Mouse (Mus musculus) midbrain, postnatal 0 days (tissue): ENCODE results near the gene Prss57. TPM values are rescaled to one million over a fixed set of nuclear protein-coding genes. Genes with fewer than 3 reads are reported as not detected.

ENCODE experiments used
- ATAC-seq: fragments of 200-750 bp; cut with Nextera tagmentation; 2 replicates; pipeline ENCODE4 v1.8.0; 2017; ENCODE audit warnings: moderate number of reproducible peaks, mild to moderate bottlenecking, moderate TSS enrichment, moderate library complexity; ENCODE audit not compliant: low FRiP score
- DNase-seq: peaks from one replicate; pipeline ENCODE4 v3.0.0-alpha.2; 2015; ENCODE audit warnings: low spot score
- H3K27ac ChIP-seq: fragments of 300-500 bp; sonication (generic); 2 replicates; pipeline ENCODE4 v1.5.1; 2014; ENCODE audit warnings: low read depth, mild to moderate bottlenecking, low read length, mixed read lengths
- H3K27me3 ChIP-seq: fragments of 300-500 bp; sonication (generic); 2 replicates; pipeline ENCODE4 v1.6.1; 2014; ENCODE audit warnings: low read length, control low read depth, mixed read lengths; ENCODE audit not compliant: insufficient read depth
- H3K36me3 ChIP-seq: fragments of 300-500 bp; sonication (generic); 2 replicates; pipeline ENCODE4 v1.6.1; 2014; ENCODE audit warnings: low read length, control low read depth, mixed read lengths; ENCODE audit not compliant: insufficient read depth
- H3K4me1 ChIP-seq: fragments of 300-500 bp; sonication (generic); 2 replicates; pipeline ENCODE4 v1.6.1; 2014; ENCODE audit warnings: mild to moderate bottlenecking, control low read depth, antibody characterized with exemption, low read length, mixed read lengths; ENCODE audit not compliant: insufficient read depth
- H3K4me2 ChIP-seq: fragments of 300-500 bp; sonication (generic); 2 replicates; pipeline ENCODE4 v1.6.1; 2014; ENCODE audit warnings: low read depth, mild to moderate bottlenecking, low read length, mixed read lengths; ENCODE audit not compliant: poor library complexity, severe bottlenecking
- H3K4me3 ChIP-seq: fragments of 300-500 bp; sonication (generic); 2 replicates; pipeline ENCODE4 v1.5.1; 2014; ENCODE audit warnings: low read depth, mild to moderate bottlenecking, low read length, moderate library complexity
- H3K9ac ChIP-seq: fragments of 300-500 bp; sonication (generic); replicated peaks from 2 replicates; pipeline ENCODE4 v1.6.1; 2014; ENCODE audit warnings: mild to moderate bottlenecking, low read length, moderate library complexity, mixed read lengths; ENCODE audit not compliant: poor library complexity, severe bottlenecking
- H3K9me3 ChIP-seq: fragments of 300-500 bp; sonication (generic); 2 replicates; pipeline ENCODE4 v1.6.1; 2016; ENCODE audit warnings: low read length, control low read depth
- CTCF ChIP-seq: IDR thresholded peaks from 2 replicates; pipeline ENCODE4 v1.5.1; 2016; ENCODE audit warnings: antibody characterized with exemption, mild to moderate bottlenecking
- WGBS: fragments of 180-500 bp; shearing (Covaris S2); extraction: QIAGEN DNeasy Blood & Tissue Kit; methylation state at CpG from one replicate; pipeline ENCODE4 v1.1.7; 2014; 5-methylcytosine and 5-hydroxymethylcytosine counted together
- polyA plus RNA-seq: library from polyadenylated mRNA; unstranded; fragments of >200 nt; fragmentation: Nextera tagmentation; extraction: Ambion mirVana; gene quantifications from 2 replicates; pipeline ENCODE4 v1.2.1, GENCODE M21; 2015
- total RNA-seq: library from RNA; depleted of rRNA; stranded (reverse); fragments of >200 nt; gene quantifications from 2 replicates; pipeline ENCODE4 v1.2.3, GENCODE M21; 2014

Prss57 gene
- total and polyA plus RNA-seq, 2 experiments from 2014 or later: 0.09 TPM; not detected in 1

- H3K27ac ChIP-seq: no peak within 1 kb of the TSS
- H3K4me1 ChIP-seq: no peaks in the 10 kb centered on the region; the same call in 1 of the 2 replicates
- DNase-seq (no peak), ATAC-seq (no peak)
- no peaks in the 10 kb centered on the region for H3K9me3 ChIP-seq
- no peaks in the 10 kb centered on the region for H3K36me3 ChIP-seq
- H3K9ac ChIP-seq: no peak within 1 kb of the TSS; the same call in 1 of the 2 replicates
- peaks cover 12% of the 10 kb centered on the region; the same call in 1 of the 2 replicates for H3K27me3 ChIP-seq
- WGBS: 2% methylated on average over 39 of the region's 39 CpGs
- no peak for TF ChIP-seq CTCF
- peak within 1 kb of the TSS; percentile 33 for H3K4me2 ChIP-seq
- peak within 1 kb of the TSS; percentile 16 for H3K4me3 ChIP-seq
These were observed 13.6 kb downstream of the Prss57 start, which contains the start of gene Fstl3 for GRCm38 (mm10) chr10:79777103-79777531. Gene Fstl3 (plus strand): TSS chr10:79777272.

DNA sequence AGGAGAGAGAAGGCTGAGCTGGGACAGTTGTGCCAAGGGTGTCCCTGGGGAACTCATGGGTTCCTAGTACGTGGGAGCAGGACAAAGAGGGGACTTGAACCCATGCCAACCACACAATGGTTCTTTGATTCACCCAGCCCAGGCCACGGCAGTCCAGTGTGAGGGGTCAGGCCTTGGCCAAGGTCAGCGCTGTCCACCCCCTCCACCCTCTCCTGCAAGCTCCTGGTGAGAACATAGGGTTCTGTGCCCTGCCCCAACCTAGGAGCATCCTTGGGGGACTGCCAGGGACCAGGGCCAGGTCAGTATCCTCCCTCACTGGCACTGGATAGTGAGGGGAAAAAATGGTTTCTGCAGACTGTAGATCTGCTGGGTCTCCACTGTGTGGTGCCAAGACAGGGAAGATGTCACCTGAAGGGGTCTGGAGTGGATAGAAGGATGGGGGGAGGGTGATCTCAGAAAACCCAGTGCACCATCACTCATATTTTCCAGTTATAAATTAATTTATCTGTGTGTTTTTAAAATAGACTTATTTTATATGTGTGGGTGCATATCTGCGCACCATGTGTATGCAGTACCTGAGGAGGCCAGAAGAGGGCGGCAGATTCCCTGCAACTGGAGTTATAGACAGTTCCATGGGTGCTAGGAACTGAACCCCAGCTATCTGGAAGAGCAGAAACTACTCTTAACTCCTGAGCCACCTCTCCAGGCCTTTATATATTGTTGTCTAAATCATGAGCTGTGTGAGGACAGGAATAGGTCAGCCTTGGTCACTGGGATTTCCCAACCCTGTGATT, 16.1 kb downstream of the Prss57 start:
- peaks cover 12% of the 10 kb centered on the region; the same call in 1 of the 2 replicates for H3K27me3 ChIP-seq
- no peaks in the 10 kb centered on the region for H3K9me3 ChIP-seq
- H3K9ac ChIP-seq: no peak overlapping the region
- H3K4me1 ChIP-seq: no peaks in the 10 kb centered on the region
- no peak overlapping the region for H3K4me3 ChIP-seq
- WGBS: 73% methylated on average over 5 of the region's 5 CpGs
- no peak overlapping the region for H3K4me2 ChIP-seq
- no peak overlapping the region for H3K27ac ChIP-seq
- DNase-seq (no peak), ATAC-seq (no peak)
- H3K36me3 ChIP-seq: no peaks in the 10 kb centered on the region
- TF ChIP-seq CTCF: peak; percentile 47

GRCm38 (mm10) chr10:79773208-79773607, 17.6 kb downstream of the Prss57 start:
- H3K9me3 ChIP-seq: no peaks in the 10 kb centered on the region
- WGBS: 82% methylated on average over 2 of the region's 2 CpGs
- no peak overlapping the region for H3K4me3 ChIP-seq
- no peak overlapping the region for H3K27ac ChIP-seq
- H3K27me3 ChIP-seq: peaks cover 12% of the 10 kb centered on the region; the same call in 1 of the 2 replicates
- H3K4me2 ChIP-seq: no peak overlapping the region
- no peak overlapping the region for H3K9ac ChIP-seq
- H3K4me1 ChIP-seq: no peaks in the 10 kb centered on the region; the same call in 1 of the 2 replicates
- H3K36me3 ChIP-seq: no peaks in the 10 kb centered on the region
- DNase-seq (no peak), ATAC-seq (no peak)
- no peak for TF ChIP-seq CTCF

DNA sequence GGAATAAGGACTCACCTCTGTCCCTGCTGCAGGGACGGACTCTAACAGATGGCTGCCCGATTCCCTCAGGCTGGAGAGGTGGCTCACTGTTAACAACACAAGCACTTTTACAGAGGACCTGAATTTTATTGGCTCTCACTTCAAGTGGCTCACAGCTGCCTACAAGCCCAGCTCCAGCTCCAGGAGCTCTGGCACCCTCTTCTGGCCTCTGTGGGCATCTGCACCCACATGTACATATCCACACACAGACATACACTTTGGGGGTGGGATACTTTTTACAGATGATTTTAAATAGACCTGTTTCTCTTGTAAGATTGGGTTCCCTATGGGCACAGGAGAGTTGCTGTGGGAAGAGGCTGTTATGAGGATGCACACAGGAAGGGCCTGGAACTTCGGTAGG, 18.4 kb downstream of the Prss57 start:
- 91% methylated on average over 3 of the region's 3 CpGs for WGBS
- Histone ChIP-seq H3K27me3 (peaks cover 9% of the 10 kb centered on the region; the same call in 1 of the 2 replicates), H3K9me3 (no peaks in the 10 kb centered on the region), H3K9ac (no peak overlapping the region), H3K4me2 (no peak overlapping the region), H3K36me3 (no peaks in the 10 kb centered on the region), H3K27ac (no peak overlapping the region), H3K4me3 (no peak overlapping the region), H3K4me1 (no peaks in the 10 kb centered on the region; the same call in 1 of the 2 replicates)
- DNase-seq (no peak), ATAC-seq (no peak)
- TF ChIP-seq CTCF: no peak; the same call in 1 of the 2 replicates

- ATAC-seq (no peak), DNase-seq (no peak)
- Histone ChIP-seq H3K9me3 (no peaks in the 10 kb centered on the region), H3K4me2 (no peak overlapping the region), H3K4me1 (peaks cover 8% of the 10 kb centered on the region; the same call in 1 of the 2 replicates), H3K36me3 (no peaks in the 10 kb centered on the region), H3K27me3 (no peaks in the 10 kb centered on the region), H3K9ac (no peak overlapping the region), H3K4me3 (no peak overlapping the region), H3K27ac (no peak overlapping the region)
- WGBS: 67% methylated on average over 4 of the region's 4 CpGs
- no peak for TF ChIP-seq CTCF
These were observed 21.4 kb downstream of the Prss57 start for GRCm38 (mm10) chr10:79769329-79769728.

- TF ChIP-seq CTCF: peak; percentile 95
- no peaks in the 10 kb centered on the region for H3K9me3 ChIP-seq
- peaks cover 8% of the 10 kb centered on the region; the same call in 1 of the 2 replicates for H3K4me1 ChIP-seq
- H3K4me2 ChIP-seq: peak overlapping the region; percentile 2; the same call in 1 of the 2 replicates
- DNase-seq (peak; percentile 77), ATAC-seq (no peak)
- H3K27ac ChIP-seq: no peak overlapping the region
- no peak overlapping the region for H3K4me3 ChIP-seq
- no peaks in the 10 kb centered on the region for H3K36me3 ChIP-seq
- 3% methylated on average over 5 of the region's 5 CpGs for WGBS
- no peaks in the 10 kb centered on the region for H3K27me3 ChIP-seq
- no peak overlapping the region for H3K9ac ChIP-seq
These were observed 22.4 kb downstream of the Prss57 start for GRCm38 (mm10) chr10:79768400-79768799.
